Mouse (Mus musculus) regulatory T cell (primary cell): ENCODE results near the gene Baz1a.
"Not testable (repeated sequence)": the region's sequence is repeated elsewhere in the genome, so short reads cannot be mapped to it uniquely, and the experiment has no call there.

Experiments
- in situ Hi-C: fragments of 300-600 bp; cut with MboI, MseI; formaldehyde crosslinking; loops from one replicate; pipeline ENCODE4 v1.15.1; 2025; ENCODE audit warnings: high pct_unique_total_duplicates

Gene Baz1a

GRCm38 (mm10) chr12:55007361-55008008 lies 6.7 kb downstream of the Baz1a start:
- in situ Hi-C loops = no loop called here

GRCm38 (mm10) chr12:55006071-55006470 lies 8.1 kb downstream of the Baz1a start:
- in situ Hi-C loops = no loop called here

- in situ Hi-C loops = no loop called here
Observed at GRCm38 (mm10) chr12:55004396-55004795, 9.8 kb downstream of the Baz1a start.

- in situ Hi-C loops = no loop called here
Observed at GRCm38 (mm10) chr12:55003843-55004242, 10.3 kb downstream of the Baz1a start.

GRCm38 (mm10) chr12:55002532-55002931 lies 11.6 kb downstream of the Baz1a start:
- in situ Hi-C loops = not testable (repeated sequence)

- in situ Hi-C loops = no loop called here
Observed at GRCm38 (mm10) chr12:54999016-54999690, 15.0 kb downstream of the Baz1a start.

GRCm38 (mm10) chr12:54998411-54998810 lies 15.7 kb downstream of the Baz1a start:
- in situ Hi-C loops = no loop called here

GRCm38 (mm10) chr12:54996979-54997474 lies 17.1 kb downstream of the Baz1a start:
- in situ Hi-C loops = no loop called here

- in situ Hi-C loops = no loop called here
Observed at GRCm38 (mm10) chr12:54995965-54996364, 18.2 kb downstream of the Baz1a start.

GRCm38 (mm10) chr12:54994418-54994817 lies 19.7 kb downstream of the Baz1a start:
- in situ Hi-C loops = no loop called here

- in situ Hi-C loops = no loop called here
Observed at GRCm38 (mm10) chr12:54994068-54994386, 20.1 kb downstream of the Baz1a start.

- in situ Hi-C loops = no loop called here
Observed at GRCm38 (mm10) chr12:54993246-54994067, 20.7 kb downstream of the Baz1a start.

GRCm38 (mm10) chr12:54992814-54993213 lies 21.3 kb downstream of the Baz1a start:
- in situ Hi-C loops = no loop called here

GRCm38 (mm10) chr12:54988323-54988850 lies 25.8 kb downstream of the Baz1a start:
- in situ Hi-C loops = no loop called here

- in situ Hi-C loops = no loop called here
Observed at GRCm38 (mm10) chr12:54987156-54987555, 27.0 kb downstream of the Baz1a start.

- in situ Hi-C loops = no loop called here
Observed at GRCm38 (mm10) chr12:54986052-54986717, 28.0 kb downstream of the Baz1a start, which contains the start of gene Gm20403. Gm20403 (minus strand) TSS chr12:54986529.

- in situ Hi-C loops = no loop called here
Observed at GRCm38 (mm10) chr12:54985257-54986051, 28.7 kb downstream of the Baz1a start.

GRCm38 (mm10) chr12:54984701-54985256 lies 29.4 kb downstream of the Baz1a start:
- in situ Hi-C loops = loop anchor here (5.0 kb wide), 1 partner anchor 93 kb away; no protein-coding TSS in a partner anchor

- in situ Hi-C loops = loop anchor here (5.0 kb wide), 1 partner anchor 94 kb away; no protein-coding TSS in a partner anchor
Observed at GRCm38 (mm10) chr12:54982935-54983715, 31.0 kb downstream of the Baz1a start.
